Mouse (Mus musculus): ENCODE results near the gene Fcrla. TPM values are rescaled to one million over a fixed set of nuclear protein-coding genes. Genes with fewer than 3 reads are reported as not detected.
A peak's percentile ranks its signal among the peaks of the same experiment; 100 is the strongest.

Gene Fcrla
- total RNA-seq, 2 experiments from 2014 or later = not detected

GRCm38 (mm10) chr1:170900799-170901467, 26.4 kb downstream of the Fcrla start:
- TF ChIP-seq CTCF (IDR thresholded peaks at IDR 0.05) = peak; percentile 70
- DNase-seq (ENCODE audit: extremely low spot score in 1 of 2, low spot score in 2 of 2) = peak; percentile 44 to 47
- Histone ChIP-seq H3K27ac (no peak overlapping the region), H3K4me3 (no peak overlapping the region)
- intact Hi-C loops (cut with DNase I) = loop anchor here (1.0 kb wide), 1 partner anchor 91 kb away; no protein-coding TSS in a partner anchor

GRCm38 (mm10) chr1:170898413-170899075, 28.8 kb downstream of the Fcrla start:
- Histone ChIP-seq H3K27ac (no peak overlapping the region), H3K4me3 (no peak overlapping the region)
- intact Hi-C loops (cut with DNase I) = loop anchor here (5.0 kb wide), 1 partner anchor 204 kb away; no protein-coding TSS in a partner anchor
- DNase-seq (ENCODE audit: extremely low spot score in 1 of 2, low spot score in 2 of 2) = no peak
- TF ChIP-seq CTCF (IDR thresholded peaks at IDR 0.05) = no peak

- no peak for TF ChIP-seq CTCF (IDR thresholded peaks at IDR 0.05)
- Histone ChIP-seq H3K4me3 (no peak overlapping the region), H3K27ac (no peak overlapping the region)
- intact Hi-C loops (cut with DNase I) = loop anchor here (5.0 kb wide), 1 partner anchor 206 kb away; no protein-coding TSS in a partner anchor
- no peak for DNase-seq (ENCODE audit: extremely low spot score in 1 of 2, low spot score in 2 of 2)
These were observed 30.6 kb downstream of the Fcrla start for GRCm38 (mm10) chr1:170896651-170897281.

GRCm38 (mm10) chr1:170894603-170895602, 32.5 kb downstream of the Fcrla start:
- peak; percentile 82 for TF ChIP-seq CTCF (IDR thresholded peaks at IDR 0.05)
- H3K27ac ChIP-seq = no peak overlapping the region
- DNase-seq (ENCODE audit: extremely low spot score in 1 of 2, low spot score in 2 of 2) = no peak
- intact Hi-C loops (cut with DNase I) = loop anchor here (5.0 kb wide), 1 partner anchor 207 kb away; no protein-coding TSS in a partner anchor
- no peak overlapping the region for H3K4me3 ChIP-seq

- TF ChIP-seq CTCF (IDR thresholded peaks at IDR 0.05) = no peak
- Histone ChIP-seq H3K27ac (no peak overlapping the region), H3K4me3 (no peak overlapping the region)
- no peak for DNase-seq (ENCODE audit: extremely low spot score in 1 of 2, low spot score in 2 of 2)
- intact Hi-C loops (cut with DNase I) = no loop called here
These were observed 35.1 kb downstream of the Fcrla start for GRCm38 (mm10) chr1:170892279-170892678.

- intact Hi-C loops (cut with DNase I) = no loop called here
- TF ChIP-seq CTCF (IDR thresholded peaks at IDR 0.05) = no peak
- Histone ChIP-seq H3K4me3 (no peak overlapping the region), H3K27ac (no peak overlapping the region)
- DNase-seq (ENCODE audit: extremely low spot score in 1 of 2, low spot score in 2 of 2) = no peak
These were observed 35.7 kb downstream of the Fcrla start for GRCm38 (mm10) chr1:170891646-170892045.

- no peak for DNase-seq (ENCODE audit: extremely low spot score in 1 of 2, low spot score in 2 of 2)
- no peak for TF ChIP-seq CTCF (IDR thresholded peaks at IDR 0.05)
- intact Hi-C loops (cut with DNase I) = no loop called here
- H3K4me3 ChIP-seq = no peak overlapping the region
- H3K27ac ChIP-seq = no peak overlapping the region
These were observed 38.1 kb downstream of the Fcrla start for GRCm38 (mm10) chr1:170889310-170889709.

- Histone ChIP-seq H3K4me3 (no peak overlapping the region), H3K27ac (no peak overlapping the region)
- DNase-seq (ENCODE audit: extremely low spot score in 1 of 2, low spot score in 2 of 2) = no peak
- no peak for TF ChIP-seq CTCF (IDR thresholded peaks at IDR 0.05)
- intact Hi-C loops (cut with DNase I) = no loop called here
These were observed 41.3 kb downstream of the Fcrla start for GRCm38 (mm10) chr1:170886044-170886458.

- Histone ChIP-seq H3K4me3 (peak within 1 kb of the TSS; percentile 98), H3K27ac (peak within 1 kb of the TSS; percentile 85)
- intact Hi-C loops (cut with DNase I) = no loop called here
- DNase-seq (ENCODE audit: extremely low spot score in 1 of 2, low spot score in 2 of 2) = peak; percentile 84 to 86
- peak; percentile 74 for TF ChIP-seq CTCF (IDR thresholded peaks at IDR 0.05)
These were observed 42.3 kb downstream of the Fcrla start, which contains the start of the genes Gm26620 and Dusp12 for GRCm38 (mm10) chr1:170884978-170885561. Gene Gm26620 (plus strand): TSS chr1:170885065. Gene Dusp12 (minus strand): TSS chr1:170885540.

GRCm38 (mm10) chr1:170884390-170884789, 43.0 kb downstream of the Fcrla start:
- DNase-seq (ENCODE audit: extremely low spot score in 1 of 2, low spot score in 2 of 2) = no peak
- intact Hi-C loops (cut with DNase I) = no loop called here
- no peak for TF ChIP-seq CTCF (IDR thresholded peaks at IDR 0.05)
- Histone ChIP-seq H3K4me3 (peak overlapping the region; percentile 98), H3K27ac (no peak overlapping the region)
